Mouse (Mus musculus) brain, embryonic 18.5 days (tissue): Measurements from ENCODE around the gene Gm10324.
"Not testable (repeated sequence)": the region's sequence is repeated elsewhere in the genome, so short reads cannot be mapped to it uniquely, and the experiment has no call there.

Experiments used
- DNase-seq: peaks from one replicate; pipeline ENCODE4 v3.0.0-alpha.2; 2012; ENCODE audit warnings: low read depth, low spot score

Gm10324 gene

GRCm38 (mm10) chr13:66119247-66119646 is at the start of gene Gm10324:
Gene Gm10324 (plus strand): TSS chr13:66119547.
- not testable (repeated sequence) for DNase-seq
